Mouse (Mus musculus) urinary bladder, adult 2 months (tissue): ENCODE measurements around the gene Lztfl1. TPM values are rescaled to one million over a fixed set of nuclear protein-coding genes. Genes with fewer than 3 reads are reported as not detected.
"Not testable (repeated sequence)": the region's sequence is repeated elsewhere in the genome, so short reads cannot be mapped to it uniquely, and the experiment has no call there.

Source experiments
- DNase-seq: peaks from one replicate; pipeline ENCODE4 v3.0.0; 2022; ENCODE audit warnings: low spot score
- polyA plus RNA-seq: library from polyadenylated mRNA; depleted of rRNA; stranded (reverse); fragments of >200 nt; gene quantifications from 2 replicates; pipeline ENCODE4 v1.2.3, GENCODE M21; 2012; rRNA removed

Lztfl1 gene
- polyA plus RNA-seq, 1 experiment, result 23.1 TPM

DNA sequence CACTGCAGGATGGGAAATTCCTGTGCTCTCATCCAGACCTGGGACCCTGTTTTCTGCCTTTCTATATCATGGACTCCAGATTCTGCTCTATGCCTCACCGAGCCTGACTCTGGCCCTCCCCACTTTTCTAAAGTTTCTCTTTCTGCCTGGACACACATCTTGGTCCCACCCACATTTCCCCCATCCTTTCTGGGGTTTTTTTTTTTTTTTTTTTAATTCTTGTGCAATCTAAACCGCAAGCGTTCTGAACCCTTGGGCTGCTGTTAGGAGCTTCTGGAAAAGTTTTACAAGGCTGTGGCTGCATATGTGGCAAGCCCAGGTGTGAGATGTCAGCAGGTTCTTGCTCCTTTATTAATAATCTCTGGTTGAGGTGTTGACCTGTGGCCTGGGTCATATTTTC lies 33.8 kb downstream of the Lztfl1 start:
- no peak for DNase-seq

GRCm38 (mm10) chr9:123679198-123679597 lies 38.3 kb downstream of the Lztfl1 start:
- DNase-seq, result no peak

GRCm38 (mm10) chr9:123678327-123679105 lies 39.0 kb downstream of the Lztfl1 start, which contains the start of the genes Ccr9 and Slc6a20a:
Ccr9 (plus strand) TSS chr9:123678439.
Slc6a20a (minus strand) TSS chr9:123678885.
- no peak for DNase-seq

- DNase-seq, result no peak
Observed at GRCm38 (mm10) chr9:123665645-123666044, 51.9 kb downstream of the Lztfl1 start.

DNA sequence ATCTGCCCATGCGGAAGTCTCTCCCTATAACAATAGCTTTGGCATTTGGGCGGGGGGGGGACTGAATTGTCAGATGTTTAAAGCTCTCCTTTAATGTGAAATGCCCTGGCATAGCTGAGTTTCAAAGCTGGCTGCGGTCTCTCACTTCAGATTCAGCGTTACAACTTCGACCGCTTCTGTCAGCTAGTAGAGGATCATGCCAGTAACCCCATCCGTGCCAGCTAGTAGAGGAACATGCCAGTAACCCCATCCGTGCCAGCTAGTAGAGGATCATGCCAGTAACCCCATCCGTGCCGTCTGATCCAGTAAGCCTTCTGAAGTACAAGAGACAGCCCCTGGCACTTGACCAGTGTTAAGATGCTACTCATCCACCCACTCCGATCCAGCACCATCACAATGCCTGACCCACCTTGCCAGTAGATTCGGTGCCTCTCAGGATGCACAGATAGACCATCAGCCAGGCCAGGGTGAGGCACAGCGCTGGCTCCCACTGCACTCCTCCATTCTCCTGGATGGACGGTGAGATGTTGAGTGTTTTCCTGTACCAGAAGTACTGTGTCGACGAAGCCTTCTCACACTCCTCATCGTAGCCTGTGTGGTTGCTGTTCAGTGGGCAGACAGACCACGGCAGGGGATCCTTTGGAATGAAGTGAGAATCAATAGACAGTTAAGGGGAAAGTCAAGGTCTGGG lies 57.4 kb downstream of the Lztfl1 start:
- not testable (repeated sequence) for DNase-seq

DNA sequence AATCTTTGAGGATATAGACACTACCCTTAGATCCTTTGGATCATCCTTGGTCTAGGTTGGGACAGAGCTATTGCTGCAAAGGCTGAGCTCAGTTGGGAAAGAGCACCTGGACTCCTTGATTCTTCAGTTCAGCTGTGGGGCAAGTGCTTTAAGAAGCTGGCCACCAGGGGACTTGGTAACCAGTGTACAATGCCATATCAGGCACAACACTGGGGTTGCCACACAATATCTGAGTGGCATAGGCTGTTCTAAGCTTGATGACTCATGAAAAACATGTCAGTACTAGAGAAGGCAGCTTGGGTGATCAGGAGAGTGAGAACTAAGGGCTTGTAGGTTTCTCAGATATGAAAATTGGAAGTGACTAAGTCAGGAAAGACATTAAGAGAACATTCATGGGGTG lies 58.5 kb downstream of the Lztfl1 start:
- DNase-seq, result no peak

GRCm38 (mm10) chr9:123657457-123657856 lies 60.0 kb downstream of the Lztfl1 start:
- no peak for DNase-seq

DNA sequence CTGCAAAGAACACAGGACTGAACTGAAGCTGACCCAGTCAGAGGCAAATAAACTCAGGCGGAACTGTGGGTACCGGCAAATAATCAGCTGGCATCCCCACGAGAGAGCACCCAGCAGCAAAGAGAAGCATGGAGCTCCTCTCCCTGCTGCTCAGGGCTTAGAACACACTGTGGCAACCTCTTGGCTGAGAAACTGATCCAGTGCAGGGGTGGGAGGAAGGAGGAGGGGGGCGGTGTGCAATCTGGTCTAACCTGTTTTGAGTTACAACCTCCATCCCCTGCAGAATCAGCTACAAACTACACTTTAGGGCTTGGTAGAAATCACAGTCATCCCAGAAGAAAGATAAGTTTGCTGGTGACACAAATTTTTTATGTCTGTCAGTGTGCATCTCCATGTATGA lies 66.1 kb downstream of the Lztfl1 start:
- DNase-seq, result no peak

DNA sequence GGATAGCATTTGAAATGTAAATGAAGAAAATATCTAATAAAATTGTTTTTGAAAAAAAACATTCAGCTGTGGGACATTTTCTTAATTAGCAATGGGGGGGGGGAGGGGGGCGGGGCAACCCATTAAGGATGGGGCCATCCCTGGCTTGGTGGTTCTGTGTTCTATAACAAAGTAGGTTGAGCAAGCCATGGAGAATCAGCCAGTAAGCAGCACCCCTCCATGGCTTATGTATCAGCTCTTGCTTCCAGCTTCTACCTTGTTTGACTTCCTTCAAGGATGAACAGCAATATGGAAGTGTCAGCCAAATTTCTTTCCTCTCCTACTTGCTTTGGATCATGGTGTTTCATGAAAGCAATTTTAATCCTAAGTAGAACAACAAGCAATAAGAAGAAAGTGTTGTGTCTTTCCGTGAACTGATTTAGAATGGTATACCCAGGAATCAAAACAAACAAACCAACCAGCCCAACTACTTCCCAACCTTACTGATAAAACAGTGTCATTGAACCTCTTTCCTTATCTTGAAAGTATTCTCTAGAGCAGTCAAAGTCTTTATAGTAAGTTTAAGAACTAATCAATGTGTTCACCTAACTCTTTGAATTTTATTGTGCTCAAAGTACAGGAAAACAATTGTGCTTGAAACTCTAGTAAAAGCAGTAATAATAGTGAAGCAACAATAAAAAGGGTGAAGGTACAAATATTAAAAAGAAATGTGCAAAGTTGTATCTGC lies 67.5 kb downstream of the Lztfl1 start:
- no peak for DNase-seq

Other genes starting within 250 kb of the Lztfl1 start
- gene Limd1, start 239.0 kb downstream of the Lztfl1 start, polyA plus RNA-seq, result 27.4 and 31.9 TPM in 2 replicates
- 29.2 and 34.1 TPM in 2 replicates for gene Sacm1l, start 187.9 kb downstream of the Lztfl1 start, polyA plus RNA-seq
- 0.03 TPM in 1 of 2 replicates, not detected in the other for gene Slc6a20b, start 85.1 kb downstream of the Lztfl1 start, polyA plus RNA-seq
- 0.12 and 0.14 TPM in 2 replicates for gene Ccr9, start 39.3 kb downstream of the Lztfl1 start, polyA plus RNA-seq
- gene Slc6a20a, start 38.8 kb downstream of the Lztfl1 start, polyA plus RNA-seq, result 0.13 and 0.15 TPM in 2 replicates
- gene Cxcr6, start 88.8 kb upstream of the Lztfl1 start, polyA plus RNA-seq, result 1.4 and 1.5 TPM in 2 replicates
- gene Fyco1, start 134.2 kb upstream of the Lztfl1 start, polyA plus RNA-seq, result 12.8 and 24.5 TPM in 2 replicates
- 0.60 and 0.80 TPM in 2 replicates for gene Xcr1, start 144.3 kb upstream of the Lztfl1 start, polyA plus RNA-seq